In genomic region chr14:120514821-120515271, GRCm38 (mm10) we compare ENCODE assay signal across 13 mouse cellular contexts. TPM values are rescaled to one million over a fixed set of nuclear protein-coding genes. Genes with fewer than 3 reads are reported as not detected.
DNase-seq lines count a peak whose midpoint lies in the region; ATAC-seq and TF ChIP-seq lines count a peak whose summit lies in the region.
"Had no signal": no experiment of that assay in that cellular context is flagged by ENCODE, and none has a peak within 500 bp of the region (broad histone marks: within the 10 kb centered on the region; RNA-seq: fewer than 3 reads in every experiment).

No protein-coding gene starts in this region.

- H3K4me3 ChIP-seq in hindbrain, postnatal 0 days (ENCODE audit: low read length): no peak overlapping the region
- no peak overlapping the region for H3K4me3 ChIP-seq in hindbrain, embryonic 11.5 days (ENCODE audit: low read depth, low read length)
- no peak overlapping the region for H3K4me3 ChIP-seq in embryonic fibroblast, embryonic 13.5 days (ENCODE audit: insufficient read depth, low read length)
- H3K4me3 ChIP-seq: heart, embryonic 13.5 days had no signal

- H3K9ac ChIP-seq in hindbrain, postnatal 0 days (replicated peaks; ENCODE audit: low read length): no peak overlapping the region
- no peak overlapping the region for H3K9ac ChIP-seq in hindbrain, embryonic 11.5 days (ENCODE audit: low read depth, low read length)
- H3K9ac ChIP-seq: heart, embryonic 13.5 days had no signal

- H3K27me3 ChIP-seq in hindbrain, postnatal 0 days (ENCODE audit: insufficient read depth, low read length): no peaks in the 10 kb centered on the region
- H3K27me3 ChIP-seq in hindbrain, embryonic 11.5 days (ENCODE audit: control insufficient read depth, insufficient read depth, low read length): no peaks in the 10 kb centered on the region
- H3K27me3 ChIP-seq: heart, embryonic 13.5 days had no signal

- 32% methylated on average over 4 of the region's 4 CpGs for WGBS in hindbrain, postnatal 0 days
- 77% methylated on average over 4 of the region's 4 CpGs for WGBS in hindbrain, embryonic 11.5 days

- TF ChIP-seq CTCF in hindbrain, postnatal 0 days (IDR thresholded peaks at IDR 0.05; ENCODE audit: low read depth): no peak
- TF ChIP-seq CTCF in embryonic fibroblast, embryonic 13.5 days (IDR thresholded peaks at IDR 0.05; ENCODE audit: borderline replicate concordance, insufficient read depth, low read length): no peak

- peak; percentile 21 to 82 for DNase-seq in adrenal gland, adult (ENCODE audit: inconsistent age in 2 of 2, low spot score in 1 of 2)
- DNase-seq in adrenal gland, postnatal 4 days (ENCODE audit: low spot score in 2 of 2): no peak
- DNase-seq in hindbrain, postnatal 0 days (ENCODE audit: low spot score): peak; percentile 18
- no peak for DNase-seq in hindbrain, embryonic 11.5 days (ENCODE audit: low spot score)
- peak; percentile 24 for DNase-seq in lung, postnatal 14 days
- no peak for DNase-seq in thymus, postnatal 0 days (ENCODE audit: low spot score)
- no peak for DNase-seq in thymus, postnatal 25 days
- DNase-seq: spleen, adult 18-20 months; thymus, postnatal 4 days had no signal

- no peaks in the 10 kb centered on the region for H3K4me1 ChIP-seq in hindbrain, postnatal 0 days (ENCODE audit: insufficient read depth, low read length)
- no peaks in the 10 kb centered on the region for H3K4me1 ChIP-seq in hindbrain, embryonic 11.5 days (replicated peaks; ENCODE audit: control insufficient read depth, insufficient read depth, low read length)
- peaks cover 10% of the 10 kb centered on the region for H3K4me1 ChIP-seq in embryonic fibroblast, embryonic 13.5 days (ENCODE audit: control insufficient read depth, insufficient read depth, low read length)

- no peak overlapping the region for H3K4me2 ChIP-seq in hindbrain, postnatal 0 days (ENCODE audit: low read depth, low read length)
- no peak overlapping the region for H3K4me2 ChIP-seq in hindbrain, embryonic 11.5 days (replicated peaks; ENCODE audit: low read depth, low read length)
- H3K4me2 ChIP-seq: heart, embryonic 13.5 days; liver, embryonic 11.5 days had no signal

- no peak for ATAC-seq in hindbrain, postnatal 0 days
- ATAC-seq in hindbrain, embryonic 11.5 days (ENCODE audit: low FRiP score): no peak
- ATAC-seq: inflammation-experienced regulatory T-cells, adult 6 months had no signal

- no peaks in the 10 kb centered on the region for H3K36me3 ChIP-seq in hindbrain, postnatal 0 days (ENCODE audit: insufficient read depth, low read length)
- no peaks in the 10 kb centered on the region for H3K36me3 ChIP-seq in hindbrain, embryonic 11.5 days (ENCODE audit: control insufficient read depth, insufficient read depth, low read length)
- H3K36me3 ChIP-seq: heart, embryonic 13.5 days had no signal

- H3K27ac ChIP-seq in hindbrain, postnatal 0 days: no peak overlapping the region
- no peak overlapping the region for H3K27ac ChIP-seq in hindbrain, embryonic 11.5 days (ENCODE audit: low read depth, low read length)
- H3K27ac ChIP-seq in embryonic fibroblast, embryonic 13.5 days (ENCODE audit: insufficient read depth, low read length): peak overlapping the region; percentile 38; the same call in 1 of the 2 replicates
- H3K27ac ChIP-seq: heart, embryonic 13.5 days had no signal

- H3K9me3 ChIP-seq in hindbrain, postnatal 0 days (ENCODE audit: low read length): no peaks in the 10 kb centered on the region
- H3K9me3 ChIP-seq in hindbrain, embryonic 11.5 days (ENCODE audit: control insufficient read depth, low read length): no peaks in the 10 kb centered on the region
- H3K9me3 ChIP-seq: heart, embryonic 13.5 days had no signal

- no peak for TF ChIP-seq POLR2A in embryonic fibroblast, embryonic 13.5 days (IDR thresholded peaks at IDR 0.05; ENCODE audit: low read depth, low read length)

RNA-seq across cellular contexts. Expression of gene Rap2a, which starts 36.6 kb away (rescaled TPM):
- 10 to 100 TPM; 24.3 to 28.5 TPM for total RNA-seq in adrenal gland, postnatal 4 days (2021)
- 45.4 and 53.7 TPM in 2 replicates for total RNA-seq in hindbrain, postnatal 0 days (2014; rRNA removed)
- polyA plus RNA-seq in hindbrain, postnatal 0 days (2015; fragmentation: Nextera tagmentation; extraction: Ambion mirVana): 26.2 and 27.3 TPM in 2 replicates
- polyA plus RNA-seq in hindbrain, embryonic 11.5 days (2014; fragmentation: Nextera tagmentation; extraction: Ambion mirVana): 19.2 and 20.1 TPM in 2 replicates
- 31.0 and 31.1 TPM in 2 replicates for polyA plus RNA-seq in embryonic fibroblast, embryonic 13.5 days (2011; ENCODE audit: insufficient read length, low read depth, missing spikeins)
- 3.9 and 5.6 TPM in 2 replicates for polyA plus RNA-seq in thymus, postnatal 0 days (2015; fragmentation: Nextera tagmentation; extraction: Ambion mirVana)

Comparison
In these comparisons a context has a peak if more than half of its experiments do, and no peak if none do; other contexts are left out.
1. DNase-seq: peak in adrenal gland, adult (2 of 2), hindbrain, postnatal 0 days (single experiment) and lung, postnatal 14 days (single experiment); none in adrenal gland, postnatal 4 days (0 of 2), hindbrain, embryonic 11.5 days (single experiment), thymus, postnatal 0 days (single experiment) and thymus, postnatal 25 days (single experiment).